Mouse (Mus musculus): Measurements from ENCODE around the gene Dennd1a.

GRCm38 (mm10) chr2:38062156-38062555, 225.0 kb downstream of the Dennd1a start:
- no peak for TF ChIP-seq CTCF (IDR thresholded peaks at IDR 0.05; ENCODE audit: low read depth)
- TF ChIP-seq EP300 (optimal IDR thresholded peaks at IDR 0.05), result no peak

Measured in stomach, postnatal 0 days (tissue).